Mouse (Mus musculus) thymus, postnatal 0 days (tissue): ENCODE measurements around the gene Eif4enif1. TPM values are rescaled to one million over a fixed set of nuclear protein-coding genes. Genes with fewer than 3 reads are reported as not detected.
"Not testable (repeated sequence)": the region's sequence is repeated elsewhere in the genome, so short reads cannot be mapped to it uniquely, and the experiment has no call there.

Experiments
- DNase-seq: peaks from one replicate; pipeline ENCODE4 v3.0.0-alpha.2; 2015; ENCODE audit warnings: low spot score
- polyA plus RNA-seq: library from polyadenylated mRNA; unstranded; fragments of >200 nt; fragmentation: Nextera tagmentation; extraction: Ambion mirVana; gene quantifications from 2 replicates; pipeline ENCODE4 v1.2.1, GENCODE M21; 2015

The Eif4enif1 gene
- polyA plus RNA-seq, 1 experiment from 2014 or later = 29.6 TPM

DNA sequence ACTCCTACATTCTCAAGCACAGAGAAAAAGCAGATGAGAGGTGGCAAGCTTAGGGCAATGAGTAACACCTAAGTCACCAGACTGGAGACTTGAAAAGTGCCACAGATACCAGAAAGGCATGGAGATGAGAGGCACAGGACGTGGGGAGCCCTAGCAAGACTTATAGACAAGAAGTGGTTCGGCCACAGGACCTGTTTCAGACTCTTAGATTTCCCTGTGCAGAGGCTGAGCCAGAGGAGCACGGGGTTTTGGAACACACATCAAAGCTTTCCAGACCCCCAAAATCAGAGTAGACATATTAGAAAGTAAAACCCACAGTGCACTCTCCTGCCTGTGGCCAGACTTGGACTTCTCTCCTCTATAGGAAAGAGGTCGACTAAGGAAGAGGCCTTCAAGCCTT lies 20.9 kb upstream of the Eif4enif1 start:
- peak; percentile 37 for DNase-seq

DNA sequence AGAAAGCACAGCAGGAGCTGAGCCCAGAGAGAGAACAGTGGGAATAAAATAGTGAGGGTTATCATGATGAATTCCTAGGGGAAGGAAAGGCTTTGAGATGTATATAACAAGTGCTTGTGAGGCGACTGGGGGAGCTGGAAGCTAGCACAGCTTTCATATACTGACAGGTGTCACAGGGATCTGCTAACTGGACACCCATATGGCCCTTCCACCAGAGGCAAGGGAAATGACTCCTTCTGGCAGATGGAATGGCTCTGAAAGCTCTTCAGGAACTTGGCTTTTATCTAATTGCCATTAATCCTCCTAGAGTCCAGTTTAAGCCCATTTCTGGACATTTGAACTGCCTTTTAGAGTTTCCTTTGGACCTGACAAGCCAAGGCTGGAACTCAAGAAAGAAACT lies 20.2 kb upstream of the Eif4enif1 start:
- DNase-seq = not testable (repeated sequence)

DNA sequence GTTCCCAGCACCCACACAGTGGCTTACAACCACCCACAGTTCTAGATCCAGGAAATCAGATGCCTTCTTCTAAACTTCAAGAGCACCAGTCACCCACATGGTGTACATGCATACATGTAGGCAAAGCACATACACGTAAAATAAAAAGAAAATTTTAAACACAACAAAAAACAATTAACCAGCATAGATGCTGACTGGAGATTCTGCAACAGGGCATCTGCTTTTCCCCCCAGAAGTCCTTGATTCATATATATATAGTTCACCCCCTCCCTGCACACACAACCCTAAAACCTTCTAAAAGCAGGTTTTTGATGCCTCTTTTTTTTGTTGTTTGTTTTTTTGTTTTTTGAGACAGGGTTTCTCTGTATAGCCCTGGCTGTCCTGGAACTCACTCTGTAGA lies 19.5 kb upstream of the Eif4enif1 start:
- DNase-seq = not testable (repeated sequence)

GRCm38 (mm10) chr11:3193363-3193762 lies 8.8 kb upstream of the Eif4enif1 start, which contains the start of gene Sfi1:
TSS of gene Sfi1 (minus strand) at chr11:3193463.
- DNase-seq = no peak

DNA sequence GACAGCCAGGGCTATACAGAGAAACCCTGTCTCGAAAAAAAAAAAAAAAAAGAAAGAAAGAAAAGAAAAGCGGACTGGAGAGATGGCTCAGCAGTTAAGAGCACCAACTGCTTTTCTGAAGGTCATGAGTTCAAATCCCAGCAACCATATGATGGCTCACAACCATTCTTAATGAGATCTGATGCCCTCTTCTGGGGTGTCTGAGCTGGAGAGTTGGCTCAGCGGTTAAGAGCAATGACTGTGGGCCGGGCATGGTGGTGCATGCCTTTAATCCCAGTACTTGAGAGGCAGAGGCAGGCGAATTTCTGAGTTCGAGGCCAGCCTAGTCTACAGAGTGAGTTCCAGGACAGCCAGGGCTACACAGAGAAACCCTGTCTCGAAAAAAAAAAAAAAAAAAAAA lies 1.6 kb upstream of the Eif4enif1 start:
- not testable (repeated sequence) for DNase-seq

- DNase-seq = no peak
Measured at GRCm38 (mm10) chr11:3201326-3202230, 614 bp upstream of the Eif4enif1 start.

DNA sequence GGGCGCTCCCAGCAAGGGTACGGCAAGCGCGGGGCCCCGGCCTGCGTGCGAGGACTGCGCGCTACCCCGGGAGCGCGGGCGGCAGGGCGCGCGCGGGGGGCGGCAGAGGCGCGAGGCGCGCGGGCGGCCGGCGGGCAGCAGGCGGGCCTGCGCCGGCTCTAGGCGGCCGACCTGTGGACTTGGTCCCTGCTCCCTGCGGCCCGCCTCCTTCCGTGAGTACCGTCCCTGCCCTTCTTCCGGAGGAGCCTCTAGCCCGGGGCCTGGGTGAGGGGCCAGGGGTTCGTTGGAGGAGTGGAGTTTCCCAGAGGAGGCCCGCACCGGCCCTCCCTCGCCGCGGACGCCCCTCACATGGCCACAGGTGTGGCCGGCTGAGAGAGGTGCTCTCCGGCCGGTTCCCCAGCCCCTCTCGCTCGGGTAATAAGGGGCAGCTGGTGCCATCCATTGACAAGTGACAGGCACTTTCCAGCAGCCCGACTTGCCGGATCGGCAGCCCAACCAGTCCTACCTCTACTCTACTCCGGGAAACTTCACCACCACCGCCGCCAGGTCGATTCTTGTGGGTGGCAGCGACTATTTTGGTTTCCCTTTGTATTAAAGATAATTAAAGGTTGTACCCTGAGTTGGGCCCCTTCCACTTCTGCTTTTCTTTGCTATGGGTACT lies 719 bp downstream of the Eif4enif1 start:
- DNase-seq = peak; percentile 59

DNA sequence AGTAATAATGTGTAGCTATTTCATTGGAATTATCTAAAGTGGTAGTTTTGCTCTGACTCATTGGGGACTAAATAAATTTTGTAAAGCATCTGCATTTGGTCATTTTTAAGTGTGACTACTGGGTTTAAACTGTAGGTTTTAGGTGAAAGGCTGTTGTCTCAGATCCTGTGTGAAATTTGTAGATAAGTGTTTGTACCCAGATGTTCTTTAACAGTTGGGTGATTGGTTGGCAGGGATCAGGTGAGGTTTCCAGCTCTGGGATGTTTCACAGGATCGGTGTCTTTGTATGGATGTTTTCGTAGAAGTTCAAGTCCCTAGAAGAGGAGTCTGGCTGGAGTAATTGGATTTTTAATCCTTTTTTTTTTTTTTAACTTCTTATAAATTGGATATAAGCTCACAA lies 1.6 kb downstream of the Eif4enif1 start:
- no peak for DNase-seq

DNA sequence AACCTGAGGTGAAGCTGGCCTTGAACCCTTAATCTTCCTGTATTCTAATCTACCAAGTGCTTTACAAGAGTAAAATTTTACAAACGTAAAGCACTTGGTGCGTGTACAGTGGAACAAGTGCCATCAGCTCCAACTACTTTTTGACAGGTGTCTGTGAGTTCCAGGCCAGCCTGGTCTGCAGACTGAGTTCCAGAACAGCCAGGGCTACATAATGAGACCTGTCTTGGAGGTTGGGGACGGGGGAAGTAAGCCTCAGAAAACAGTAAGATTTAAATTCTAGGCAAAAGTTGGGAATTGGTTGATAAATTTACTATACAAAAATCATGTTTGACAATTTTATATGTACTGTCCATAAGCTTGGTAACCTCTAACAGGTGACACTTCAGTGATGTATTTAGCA lies 3.0 kb downstream of the Eif4enif1 start:
- no peak for DNase-seq

DNA sequence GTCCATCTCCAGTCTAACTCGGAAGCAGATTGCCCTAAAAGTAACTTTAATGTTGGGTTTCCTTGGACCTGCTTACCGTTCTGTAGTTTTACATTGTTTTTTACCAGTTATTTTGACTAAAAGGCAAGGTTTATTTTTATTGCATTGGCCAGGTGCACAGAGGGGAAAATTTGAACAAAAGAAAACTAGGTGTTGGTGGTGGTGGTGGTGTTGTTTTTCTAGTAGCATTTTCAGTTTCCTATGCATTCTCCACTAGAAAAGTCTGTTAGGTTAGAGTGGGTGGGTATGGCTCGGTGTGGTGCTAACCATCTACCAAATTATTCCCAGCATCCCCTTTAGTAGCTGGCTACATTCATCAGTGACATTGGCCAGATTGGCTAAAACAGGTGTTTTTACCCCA lies 4.6 kb downstream of the Eif4enif1 start:
- no peak for DNase-seq

DNA sequence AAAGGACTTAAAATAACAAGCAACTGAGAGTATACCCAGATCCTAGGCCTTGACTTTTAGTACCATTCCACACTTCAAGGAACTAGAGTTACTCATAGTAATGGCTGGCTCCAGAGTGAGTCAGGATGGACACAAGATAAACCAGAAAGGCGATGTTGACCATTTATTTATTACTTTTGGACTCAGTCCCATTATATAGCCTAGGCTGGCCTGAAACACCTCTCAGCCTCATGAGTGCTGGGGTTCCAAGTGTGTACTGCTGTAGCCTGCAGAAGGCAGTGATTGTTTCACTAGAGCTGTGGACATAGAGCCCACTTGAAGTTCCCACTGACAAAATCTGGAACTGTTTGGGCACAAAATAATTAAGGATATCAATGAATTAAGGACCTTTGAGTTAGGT lies 10.3 kb downstream of the Eif4enif1 start:
- DNase-seq = no peak

GRCm38 (mm10) chr11:3223105-3223504 lies 20.9 kb downstream of the Eif4enif1 start:
- DNase-seq = no peak

- DNase-seq = no peak
Measured at GRCm38 (mm10) chr11:3227113-3227512, 24.9 kb downstream of the Eif4enif1 start.

GRCm38 (mm10) chr11:3232248-3232647 lies 30.1 kb downstream of the Eif4enif1 start:
- DNase-seq = no peak

GRCm38 (mm10) chr11:3233704-3234103 lies 31.5 kb downstream of the Eif4enif1 start:
- no peak for DNase-seq

DNA sequence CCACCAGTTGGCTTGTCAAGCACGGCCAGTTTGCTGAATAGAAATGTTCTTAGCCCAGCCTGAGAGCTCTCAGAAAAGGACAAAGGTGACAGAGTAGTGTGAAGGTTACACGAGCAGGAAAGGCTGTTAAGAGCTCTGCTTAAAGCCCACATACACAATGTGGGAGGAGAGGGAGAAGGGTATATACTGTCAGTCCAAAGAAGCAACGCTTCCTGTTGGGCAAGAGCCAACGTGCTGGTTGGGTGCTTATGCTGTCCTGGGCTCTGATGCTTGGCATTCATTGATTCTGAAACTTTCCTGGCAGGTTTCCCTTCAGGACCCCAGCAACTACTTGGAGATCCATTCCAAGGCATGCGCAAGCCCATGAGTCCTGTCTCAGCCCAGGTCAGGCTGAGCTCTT lies 33.1 kb downstream of the Eif4enif1 start:
- no peak for DNase-seq

DNA sequence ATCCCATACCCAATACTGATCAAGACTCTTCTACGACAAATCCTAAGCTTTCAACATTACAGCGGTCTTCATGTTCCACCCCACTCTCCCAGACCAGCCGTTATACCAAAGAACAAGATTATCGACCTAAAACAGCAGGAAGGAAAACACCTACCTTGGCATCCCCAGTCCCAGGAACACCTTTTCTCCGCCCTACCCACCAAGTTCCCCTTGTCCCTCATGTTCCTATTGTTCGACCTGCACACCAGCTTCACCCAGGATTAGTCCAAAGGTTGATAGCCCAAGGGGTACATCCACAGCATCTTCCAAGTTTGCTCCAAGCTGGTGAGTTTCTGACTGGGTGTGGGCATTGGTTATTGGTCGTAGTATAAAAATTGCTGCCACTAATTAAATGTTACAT lies 40.2 kb downstream of the Eif4enif1 start:
- DNase-seq = no peak

DNA sequence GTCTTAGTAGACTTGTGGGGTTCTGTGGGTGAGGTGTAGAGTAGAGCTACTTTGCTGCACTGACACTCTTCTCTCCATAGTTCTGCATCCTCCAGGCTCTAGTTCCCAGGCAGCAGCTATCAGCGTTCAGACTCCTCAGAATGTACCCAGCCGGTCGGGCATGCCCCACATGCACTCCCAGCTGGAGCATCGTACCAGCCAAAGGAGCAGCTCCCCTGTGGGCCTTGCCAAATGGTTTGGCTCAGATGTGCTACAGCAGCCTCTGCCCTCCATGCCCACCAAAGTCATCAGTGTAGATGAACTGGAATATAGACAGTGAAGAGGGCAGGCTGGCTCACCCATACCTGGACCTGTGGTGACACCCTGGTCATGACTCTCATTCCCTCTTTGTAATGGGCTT lies 41.6 kb downstream of the Eif4enif1 start:
- DNase-seq = no peak

- DNase-seq = no peak
Measured at GRCm38 (mm10) chr11:3247387-3247786, 45.2 kb downstream of the Eif4enif1 start.

GRCm38 (mm10) chr11:3259537-3259936 lies 57.3 kb downstream of the Eif4enif1 start:
- no peak for DNase-seq

- DNase-seq = peak; percentile 24
Measured at GRCm38 (mm10) chr11:3265291-3266078, 63.3 kb downstream of the Eif4enif1 start.
